Mouse (Mus musculus) G1E-ER4 (cell line): ENCODE results near the gene Ivd. TPM values are rescaled to one million over a fixed set of nuclear protein-coding genes. Genes with fewer than 3 reads are reported as not detected.

Experiments used
- GATA1 ChIP-seq: IDR thresholded peaks from one replicate; pipeline ENCODE4 v1.8.0; 2012; ENCODE audit warnings: low read length, inconsistent platforms
- polyA plus RNA-seq: library from polyadenylated mRNA; stranded (reverse); fragments of >175 nt; gene quantifications from 2 replicates; pipeline ENCODE4 v1.2.3, GENCODE M21; 2012

Ivd gene
- polyA plus RNA-seq, 1 experiment, result 4.7 TPM

- TF ChIP-seq GATA1, result no peak
Observed at GRCm38 (mm10) chr2:118918543-118918942, 56.8 kb downstream of the Ivd start.

GRCm38 (mm10) chr2:118920428-118920827 lies 58.7 kb downstream of the Ivd start:
- TF ChIP-seq GATA1, result no peak

GRCm38 (mm10) chr2:118925952-118926351 lies 64.2 kb downstream of the Ivd start:
- TF ChIP-seq GATA1, result no peak

- TF ChIP-seq GATA1, result no peak
Observed at GRCm38 (mm10) chr2:118926361-118926997, 64.7 kb downstream of the Ivd start, which contains the start of gene Chst14. Gene Chst14 (plus strand): TSS chr2:118926496.

- TF ChIP-seq GATA1, result no peak
Observed at GRCm38 (mm10) chr2:118926998-118927739, 65.4 kb downstream of the Ivd start.

Other genes with a start within 250 kb of the Ivd start
- 31.1 and 37.5 TPM in 2 replicates for gene Pak6, start 198.7 kb upstream of the Ivd start, polyA plus RNA-seq
- gene Ankrd63, start 158.0 kb upstream of the Ivd start, polyA plus RNA-seq, result not detected in 2 replicates
- 0.25 and 0.35 TPM in 2 replicates for gene Plcb2, start 133.5 kb upstream of the Ivd start, polyA plus RNA-seq
- 19.7 and 23.8 TPM in 2 replicates for gene Inafm2, start 116.2 kb upstream of the Ivd start, polyA plus RNA-seq
- gene Ccdc9b, start 99.3 kb upstream of the Ivd start, polyA plus RNA-seq, result 0.03 TPM in 1 of 2 replicates, not detected in the other
- gene Phgr1, start 89.2 kb upstream of the Ivd start, polyA plus RNA-seq, result not detected in 2 replicates
- 0.02 and 0.03 TPM in 2 replicates for gene Disp2, start 82.2 kb upstream of the Ivd start, polyA plus RNA-seq
- gene Knstrn, start 48.0 kb upstream of the Ivd start, polyA plus RNA-seq, result 100 and 129 TPM in 2 replicates
- gene Bahd1, start 38.4 kb downstream of the Ivd start, polyA plus RNA-seq, result 60.4 and 68.6 TPM in 2 replicates
- 6.0 and 9.3 TPM in 2 replicates for gene Chst14, start 64.5 kb downstream of the Ivd start, polyA plus RNA-seq
- gene Ccdc32, start 167.4 kb downstream of the Ivd start, polyA plus RNA-seq, result 13.3 and 14.8 TPM in 2 replicates
- 5.8 and 7.1 TPM in 2 replicates for gene Rpusd2, start 172.8 kb downstream of the Ivd start, polyA plus RNA-seq
- gene Knl1, start 185.2 kb downstream of the Ivd start, polyA plus RNA-seq, result 10.4 and 12.1 TPM in 2 replicates